Mouse (Mus musculus) lung, adult 2 months (tissue): Measurements from ENCODE around the gene Gpr183.

Experiments
- CTCF ChIP-seq: fragments of 200-500 bp; IDR thresholded peaks from 2 replicates; pipeline ENCODE4 v1.5.1; 2011; ENCODE audit warnings: mild to moderate bottlenecking, low read length, control low read depth; ENCODE audit not compliant: insufficient read depth
- POLR2A ChIP-seq: fragments of 200-500 bp; IDR thresholded peaks from 2 replicates; pipeline ENCODE4 v1.6.1; 2011; ENCODE audit warnings: low read depth, mild to moderate bottlenecking, control low read depth, low read length, borderline replicate concordance; ENCODE audit errors: extremely low read depth

GRCm38 (mm10) chr14:121951399-121952045 is 13.5 kb downstream of the Gpr183 start:
- TF ChIP-seq CTCF (no peak), POLR2A (no peak)
